Comparison of ENCODE assay signal across 16 mouse cellular contexts in the genomic region with DNA sequence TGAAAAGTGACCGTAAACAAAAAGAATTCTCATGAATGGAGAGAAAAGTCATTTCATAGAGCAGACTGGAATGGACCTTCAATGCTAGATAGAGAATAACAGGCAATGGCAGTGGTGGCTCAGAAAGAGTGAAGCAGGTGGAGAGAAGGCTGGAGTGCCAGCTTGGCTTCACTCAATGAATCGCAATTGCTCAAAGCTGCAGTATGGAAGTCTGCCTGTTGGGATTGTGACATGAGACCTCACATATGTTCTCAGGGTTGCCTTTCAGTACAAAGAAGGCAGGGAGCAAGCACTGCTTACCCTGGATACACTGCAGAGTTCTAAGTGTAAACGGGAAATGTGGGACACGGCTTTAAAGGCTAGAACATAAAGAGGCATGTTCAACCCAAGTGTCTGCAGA.
DNase-seq lines count a peak whose midpoint lies in the region; ATAC-seq and TF ChIP-seq lines count a peak whose summit lies in the region.
"Had no signal": no experiment of that assay in that cellular context is flagged by ENCODE, and none has a peak within 500 bp of the region (broad histone marks: within the 10 kb centered on the region; RNA-seq: fewer than 3 reads in every experiment).

No protein-coding gene starts in this region.

- no peak for ATAC-seq in midbrain, postnatal 0 days (ENCODE audit: low FRiP score)
- no peak for ATAC-seq in midbrain, embryonic 14.5 days (ENCODE audit: low FRiP score, low TSS enrichment)
- ATAC-seq: activated CD4-positive, CD25-positive, alpha-beta regulatory T cell, adult 4 months; forebrain, embryonic 15.5 days; hindbrain, postnatal 0 days; Patski had no signal

- no peaks in the 10 kb centered on the region for H3K4me1 ChIP-seq in midbrain, postnatal 0 days (ENCODE audit: insufficient read depth, low read length)
- H3K4me1 ChIP-seq in midbrain, embryonic 14.5 days (ENCODE audit: control insufficient read depth, insufficient read depth, low read length), result peaks cover 13% of the 10 kb centered on the region

- peak; percentile 60 to 62 for DNase-seq in cerebellum, postnatal 10 days
- no peak for DNase-seq in cerebellum, postnatal 4 days (ENCODE audit: low spot score in 2 of 2)
- peak; percentile 14 to 59 for DNase-seq in layer of hippocampus, adult 18-20 months (ENCODE audit: low spot score in 2 of 2)
- no peak for DNase-seq in layer of hippocampus, adult 9-10 months (ENCODE audit: low spot score)
- peak; percentile 15 for DNase-seq in midbrain, postnatal 0 days (ENCODE audit: low spot score)
- DNase-seq in midbrain, embryonic 14.5 days, result no peak

- WGBS in midbrain, postnatal 0 days, result 83% methylated on average over 4 of the region's 4 CpGs
- WGBS in midbrain, embryonic 14.5 days, result 95% methylated on average over 4 of the region's 4 CpGs

- H3K4me3 ChIP-seq in midbrain, postnatal 0 days (ENCODE audit: low read depth, low read length), result no peak overlapping the region
- H3K4me3 ChIP-seq in midbrain, embryonic 14.5 days (replicated peaks; ENCODE audit: low read depth, low read length), result no peak overlapping the region
- H3K4me3 ChIP-seq: embryonic facial prominence, embryonic 12.5 days; forebrain, embryonic 15.5 days; heart, adult 2 months; heart, embryonic 15.5 days; hindbrain, embryonic 13.5 days had no signal

- no peaks in the 10 kb centered on the region for H3K9me3 ChIP-seq in midbrain, postnatal 0 days (ENCODE audit: low read length)
- H3K9me3 ChIP-seq in midbrain, embryonic 14.5 days (ENCODE audit: control insufficient read depth, low read length), result no peaks in the 10 kb centered on the region
- H3K9me3 ChIP-seq: embryonic facial prominence, embryonic 12.5 days; forebrain, embryonic 15.5 days; heart, embryonic 15.5 days; hindbrain, embryonic 13.5 days had no signal

- H3K4me2 ChIP-seq in midbrain, postnatal 0 days (ENCODE audit: low read depth, low read length, poor library complexity, severe bottlenecking), result no peak overlapping the region
- H3K4me2 ChIP-seq in midbrain, embryonic 14.5 days (ENCODE audit: low read length), result no peak overlapping the region
- H3K4me2 ChIP-seq: embryonic facial prominence, embryonic 12.5 days; forebrain, embryonic 15.5 days; heart, embryonic 11.5 days; heart, embryonic 15.5 days; hindbrain, embryonic 13.5 days had no signal

- no peak overlapping the region for H3K9ac ChIP-seq in midbrain, postnatal 0 days (replicated peaks; ENCODE audit: low read length, poor library complexity, severe bottlenecking)
- no peak overlapping the region for H3K9ac ChIP-seq in midbrain, embryonic 14.5 days (replicated peaks; ENCODE audit: low read length)
- H3K9ac ChIP-seq: embryonic facial prominence, embryonic 12.5 days; forebrain, embryonic 15.5 days; heart, embryonic 15.5 days; hindbrain, embryonic 13.5 days had no signal

- no peak overlapping the region for H3K27ac ChIP-seq in midbrain, postnatal 0 days (ENCODE audit: low read depth, low read length)
- H3K27ac ChIP-seq in midbrain, embryonic 14.5 days (replicated peaks; ENCODE audit: low read depth, low read length), result no peak overlapping the region
- H3K27ac ChIP-seq: embryonic facial prominence, embryonic 12.5 days; forebrain, embryonic 15.5 days; heart, adult 2 months; heart, embryonic 15.5 days; hindbrain, embryonic 13.5 days; hindbrain, postnatal 0 days had no signal

- H3K36me3 ChIP-seq in midbrain, postnatal 0 days (ENCODE audit: insufficient read depth, low read length), result no peaks in the 10 kb centered on the region
- H3K36me3 ChIP-seq in midbrain, embryonic 14.5 days (ENCODE audit: control insufficient read depth, insufficient read depth, low read length), result no peaks in the 10 kb centered on the region
- H3K36me3 ChIP-seq: embryonic facial prominence, embryonic 12.5 days; forebrain, embryonic 15.5 days; heart, embryonic 15.5 days; hindbrain, embryonic 13.5 days had no signal

- H3K27me3 ChIP-seq in midbrain, postnatal 0 days (ENCODE audit: insufficient read depth, low read length), result no peaks in the 10 kb centered on the region
- H3K27me3 ChIP-seq in midbrain, embryonic 14.5 days (ENCODE audit: control insufficient read depth, insufficient read depth, low read length), result no peaks in the 10 kb centered on the region
- H3K27me3 ChIP-seq: CH12.LX; embryonic facial prominence, embryonic 12.5 days; forebrain, embryonic 15.5 days; heart, embryonic 15.5 days; hindbrain, embryonic 13.5 days; Patski had no signal

- TF ChIP-seq CTCF in midbrain, postnatal 0 days (IDR thresholded peaks at IDR 0.05), result no peak

Comparison
In these comparisons a context has a peak if more than half of its experiments do, and no peak if none do; other contexts are left out.
1. DNase-seq: peak in cerebellum, postnatal 10 days (2 of 2), layer of hippocampus, adult 18-20 months (2 of 2) and midbrain, postnatal 0 days (single experiment); none in cerebellum, postnatal 4 days (0 of 2), layer of hippocampus, adult 9-10 months (single experiment) and midbrain, embryonic 14.5 days (single experiment).